Mouse (Mus musculus) forebrain, embryonic 11.5 days (tissue): ENCODE measurements around the gene Exoc8. TPM values are rescaled to one million over a fixed set of nuclear protein-coding genes. Genes with fewer than 3 reads are reported as not detected.

ENCODE experiments used
- ATAC-seq: fragments of 200-750 bp; cut with Nextera tagmentation; replicated peaks from 2 replicates; pipeline ENCODE4 v1.8.0; 2017; ENCODE audit warnings: moderate TSS enrichment; ENCODE audit not compliant: low FRiP score
- DNase-seq: peaks from one replicate; pipeline ENCODE4 v3.0.0-alpha.2; 2017; ENCODE audit warnings: low spot score
- H3K27ac ChIP-seq: fragments of 300-500 bp; sonication (generic); 2 replicates; pipeline ENCODE4 v1.5.1; 2014; ENCODE audit warnings: low read depth, low read length
- H3K27me3 ChIP-seq: fragments of 300-500 bp; sonication (generic); 2 replicates; pipeline ENCODE4 v1.6.1; 2014; ENCODE audit warnings: mild to moderate bottlenecking, low read length, mixed read lengths; ENCODE audit not compliant: control insufficient read depth, insufficient read depth
- H3K36me3 ChIP-seq: fragments of 300-500 bp; sonication (generic); 2 replicates; pipeline ENCODE4 v1.6.1; 2014; ENCODE audit warnings: mild to moderate bottlenecking, low read length, moderate library complexity, mixed read lengths; ENCODE audit not compliant: control insufficient read depth, insufficient read depth
- H3K4me1 ChIP-seq: fragments of 300-500 bp; sonication (generic); replicated peaks from 2 replicates; pipeline ENCODE4 v1.6.1; 2014; ENCODE audit warnings: low read length, mixed read lengths; ENCODE audit not compliant: control insufficient read depth, insufficient read depth
- H3K4me2 ChIP-seq: fragments of 300-500 bp; sonication (generic); 2 replicates; pipeline ENCODE4 v1.6.1; 2014; ENCODE audit warnings: low read depth, mild to moderate bottlenecking, low read length, moderate library complexity, mixed read lengths; ENCODE audit not compliant: severe bottlenecking
- H3K4me3 ChIP-seq: fragments of 300-500 bp; sonication (generic); 2 replicates; pipeline ENCODE4 v1.5.1; 2014; ENCODE audit warnings: low read depth, low read length
- H3K9ac ChIP-seq: fragments of 300-500 bp; sonication (generic); 2 replicates; pipeline ENCODE4 v1.6.1; 2014; ENCODE audit warnings: low read length
- H3K9me3 ChIP-seq: fragments of 300-500 bp; sonication (generic); 2 replicates; pipeline ENCODE4 v1.6.1; 2016; ENCODE audit warnings: low read length, mixed read lengths; ENCODE audit not compliant: control insufficient read depth
- WGBS: fragments of 180-500 bp; shearing (Covaris S2); extraction: QIAGEN DNeasy Blood & Tissue Kit; methylation state at CpG from one replicate; pipeline ENCODE4 v1.1.7; 2014; 5-methylcytosine and 5-hydroxymethylcytosine counted together
- polyA plus RNA-seq: library from polyadenylated mRNA; unstranded; fragments of >200 nt; fragmentation: Nextera tagmentation; extraction: Ambion mirVana; gene quantifications from 2 replicates; pipeline ENCODE4 v1.2.1, GENCODE M21; 2014

Gene Exoc8
- polyA plus RNA-seq, 1 experiment from 2014 or later, result 11.6 TPM

- Histone ChIP-seq H3K4me2 (no peak overlapping the region), H3K36me3 (no peaks in the 10 kb centered on the region; the same call in 1 of the 2 replicates), H3K27me3 (no peaks in the 10 kb centered on the region), H3K9ac (no peak overlapping the region), H3K27ac (no peak overlapping the region), H3K4me3 (no peak overlapping the region), H3K9me3 (no peaks in the 10 kb centered on the region), H3K4me1 (no peaks in the 10 kb centered on the region)
- DNase-seq, result no peak
- ATAC-seq, result no peak
- WGBS, result 92% methylated on average over 7 of the region's 7 CpGs
Measured at GRCm38 (mm10) chr8:124871474-124871873, 26.0 kb downstream of the Exoc8 start.

GRCm38 (mm10) chr8:124869708-124870107, 27.8 kb downstream of the Exoc8 start:
- H3K4me3 ChIP-seq, result no peak overlapping the region
- no peak overlapping the region for H3K27ac ChIP-seq
- no peaks in the 10 kb centered on the region; the same call in 1 of the 2 replicates for H3K36me3 ChIP-seq
- DNase-seq (no peak), ATAC-seq (no peak)
- no peak overlapping the region for H3K4me2 ChIP-seq
- no peaks in the 10 kb centered on the region for H3K4me1 ChIP-seq
- no peaks in the 10 kb centered on the region for H3K9me3 ChIP-seq
- no peak overlapping the region for H3K9ac ChIP-seq
- WGBS, result 93% methylated on average over 6 of the region's 6 CpGs
- no peaks in the 10 kb centered on the region for H3K27me3 ChIP-seq

GRCm38 (mm10) chr8:124867126-124867525, 30.4 kb downstream of the Exoc8 start:
- DNase-seq (no peak), ATAC-seq (no peak)
- 87% methylated on average over 2 of the region's 2 CpGs for WGBS
- H3K27ac ChIP-seq, result no peak overlapping the region
- no peaks in the 10 kb centered on the region for H3K27me3 ChIP-seq
- H3K36me3 ChIP-seq, result no peaks in the 10 kb centered on the region; the same call in 1 of the 2 replicates
- peaks cover 6% of the 10 kb centered on the region; the same call in 1 of the 2 replicates for H3K4me1 ChIP-seq
- H3K9me3 ChIP-seq, result no peaks in the 10 kb centered on the region
- H3K4me2 ChIP-seq, result no peak overlapping the region
- H3K4me3 ChIP-seq, result no peak overlapping the region
- no peak overlapping the region for H3K9ac ChIP-seq

GRCm38 (mm10) chr8:124866669-124867068, 30.8 kb downstream of the Exoc8 start:
- Histone ChIP-seq H3K27ac (no peak overlapping the region), H3K4me1 (peaks cover 6% of the 10 kb centered on the region; the same call in 1 of the 2 replicates), H3K9ac (no peak overlapping the region), H3K36me3 (no peaks in the 10 kb centered on the region; the same call in 1 of the 2 replicates), H3K27me3 (no peaks in the 10 kb centered on the region), H3K4me3 (no peak overlapping the region), H3K4me2 (no peak overlapping the region), H3K9me3 (no peaks in the 10 kb centered on the region)
- DNase-seq (no peak), ATAC-seq (no peak)
- 90% methylated on average over 3 of the region's 3 CpGs for WGBS

- peak overlapping the region; percentile 98 for H3K9ac ChIP-seq
- 26% methylated on average over 8 of the region's 8 CpGs for WGBS
- DNase-seq (no peak), ATAC-seq (no peak)
- peaks cover 8% of the 10 kb centered on the region; the same call in 1 of the 2 replicates for H3K4me1 ChIP-seq
- H3K36me3 ChIP-seq, result peaks cover 14% of the 10 kb centered on the region; the same call in 1 of the 2 replicates
- no peak overlapping the region for H3K27ac ChIP-seq
- no peaks in the 10 kb centered on the region for H3K9me3 ChIP-seq
- H3K4me2 ChIP-seq, result peak overlapping the region; percentile 66
- H3K27me3 ChIP-seq, result no peaks in the 10 kb centered on the region
- H3K4me3 ChIP-seq, result peak overlapping the region; percentile 95
Measured at GRCm38 (mm10) chr8:124863729-124864128, 33.8 kb downstream of the Exoc8 start.

GRCm38 (mm10) chr8:124863163-124863677, 34.3 kb downstream of the Exoc8 start:
- DNase-seq (no peak), ATAC-seq (peak; percentile 86)
- Histone ChIP-seq H3K36me3 (peaks cover 14% of the 10 kb centered on the region; the same call in 1 of the 2 replicates), H3K9me3 (no peaks in the 10 kb centered on the region), H3K4me3 (peak overlapping the region; percentile 95), H3K27me3 (no peaks in the 10 kb centered on the region), H3K27ac (peak overlapping the region; percentile 81), H3K4me1 (peaks cover 8% of the 10 kb centered on the region; the same call in 1 of the 2 replicates), H3K4me2 (peak overlapping the region; percentile 66), H3K9ac (peak overlapping the region; percentile 98)
- 0% methylated on average over 31 of the region's 33 CpGs for WGBS

GRCm38 (mm10) chr8:124862321-124863162, 35.0 kb downstream of the Exoc8 start, which contains the start of the genes Gnpat and 2810004N23Rik:
Gene Gnpat (plus strand): TSS chr8:124863033.
Gene 2810004N23Rik (minus strand): TSS chr8:124863120.
- Histone ChIP-seq H3K36me3 (peaks cover 14% of the 10 kb centered on the region; the same call in 1 of the 2 replicates), H3K27me3 (no peaks in the 10 kb centered on the region), H3K27ac (peak within 1 kb of the TSS; percentile 81), H3K9ac (peak within 1 kb of the TSS; percentile 98), H3K9me3 (no peaks in the 10 kb centered on the region), H3K4me3 (peak within 1 kb of the TSS; percentile 95), H3K4me2 (peak within 1 kb of the TSS; percentile 66), H3K4me1 (peaks cover 8% of the 10 kb centered on the region; the same call in 1 of the 2 replicates)
- WGBS, result 2% methylated on average over 55 of the region's 55 CpGs
- ATAC-seq (peak; percentile 98), DNase-seq (peak; percentile 97)

- DNase-seq, result no peak
- Histone ChIP-seq H3K4me3 (no peak overlapping the region), H3K36me3 (peaks cover 28% of the 10 kb centered on the region), H3K4me1 (peaks cover 8% of the 10 kb centered on the region; the same call in 1 of the 2 replicates), H3K4me2 (no peak overlapping the region), H3K9ac (no peak overlapping the region), H3K9me3 (no peaks in the 10 kb centered on the region), H3K27ac (no peak overlapping the region), H3K27me3 (no peaks in the 10 kb centered on the region)
- no peak for ATAC-seq
- WGBS, result 89% methylated on average over 3 of the region's 3 CpGs
Measured at GRCm38 (mm10) chr8:124860188-124860587, 37.3 kb downstream of the Exoc8 start.
